Comparison of ENCODE assay signal across 8 mouse cellular contexts in genomic region chr7:132316101-132317035, GRCm38 (mm10). TPM values are rescaled to one million over a fixed set of nuclear protein-coding genes. Genes with fewer than 3 reads are reported as not detected.
DNase-seq lines count a peak whose midpoint lies in the region; ATAC-seq lines count a peak whose summit lies in the region.

No protein-coding gene starts in this region.

- peak; percentile 75 for ATAC-seq in CD4-positive, CD25-positive, alpha-beta regulatory T cell, adult 4 months
- ATAC-seq in forebrain, embryonic 11.5 days (replicated peaks; ENCODE audit: low FRiP score), result peak; percentile 83
- peak; percentile 74 for ATAC-seq in heart, embryonic 15.5 days (replicated peaks; ENCODE audit: insufficient number of reproducible peaks, insufficient read depth, low FRiP score, low read depth)
- peak; percentile 47 for ATAC-seq in liver, embryonic 15.5 days (ENCODE audit: insufficient read depth)
- peak; percentile 59 for ATAC-seq in stomach, embryonic 15.5 days (ENCODE audit: insufficient read depth, low FRiP score, low read depth)

- H3K4me2 ChIP-seq in forebrain, embryonic 11.5 days (ENCODE audit: low read depth, low read length, severe bottlenecking), result peak overlapping the region; percentile 97
- H3K4me2 ChIP-seq in heart, embryonic 15.5 days, result peak overlapping the region; percentile 97
- H3K4me2 ChIP-seq in liver, embryonic 15.5 days, result peak overlapping the region; percentile 81
- peak overlapping the region; percentile 93 for H3K4me2 ChIP-seq in stomach, embryonic 15.5 days

- peak; percentile 86 for DNase-seq in forebrain, embryonic 11.5 days (ENCODE audit: low spot score)
- DNase-seq in kidney, postnatal 10 days, result peak; percentile 81
- DNase-seq in neural tube, embryonic 10.5 days (ENCODE audit: extremely low spot score, low spot score), result peak; percentile 83

- H3K9me3 ChIP-seq in forebrain, embryonic 11.5 days (ENCODE audit: control insufficient read depth, low read length), result no peaks in the 10 kb centered on the region
- H3K9me3 ChIP-seq in heart, embryonic 15.5 days (replicated peaks), result no peaks in the 10 kb centered on the region
- no peaks in the 10 kb centered on the region for H3K9me3 ChIP-seq in liver, embryonic 15.5 days (replicated peaks)
- H3K9me3 ChIP-seq in stomach, embryonic 15.5 days, result no peaks in the 10 kb centered on the region

- peak overlapping the region; percentile 83 for H3K27ac ChIP-seq in brown adipose tissue, adult 24 weeks (replicated peaks; ENCODE audit: low read depth, low read length)
- H3K27ac ChIP-seq in forebrain, embryonic 11.5 days (ENCODE audit: low read depth, low read length), result peak overlapping the region; percentile 59
- H3K27ac ChIP-seq in heart, embryonic 15.5 days, result peak overlapping the region; percentile 76
- H3K27ac ChIP-seq in liver, embryonic 15.5 days (replicated peaks), result peak overlapping the region; percentile 71
- peak overlapping the region; percentile 92 for H3K27ac ChIP-seq in stomach, embryonic 15.5 days

- H3K4me1 ChIP-seq in brown adipose tissue, adult 24 weeks (ENCODE audit: control insufficient read depth, insufficient read depth, insufficient read length, low read length), result peaks cover 31% of the 10 kb centered on the region
- 0 out of 2 replicates have a peak, but pooled peaks cover 4% of the 10 kb centered on the region for H3K4me1 ChIP-seq in forebrain, embryonic 11.5 days (replicated peaks; ENCODE audit: control insufficient read depth, insufficient read depth, low read length)
- H3K4me1 ChIP-seq in heart, embryonic 15.5 days (replicated peaks), result peaks cover 19% of the 10 kb centered on the region
- peaks cover 29% of the 10 kb centered on the region for H3K4me1 ChIP-seq in liver, embryonic 15.5 days (replicated peaks)
- peaks cover 23% of the 10 kb centered on the region for H3K4me1 ChIP-seq in stomach, embryonic 15.5 days

- peak overlapping the region; percentile 84 for H3K4me3 ChIP-seq in brown adipose tissue, adult 24 weeks (ENCODE audit: insufficient read depth, low read depth, low read length)
- peak overlapping the region; percentile 62 for H3K4me3 ChIP-seq in forebrain, embryonic 11.5 days (ENCODE audit: low read depth, low read length)
- H3K4me3 ChIP-seq in heart, embryonic 15.5 days, result peak overlapping the region; percentile 83
- H3K4me3 ChIP-seq in liver, embryonic 15.5 days (replicated peaks), result peak overlapping the region; percentile 63
- peak overlapping the region; percentile 82 for H3K4me3 ChIP-seq in stomach, embryonic 15.5 days (replicated peaks)

- H3K36me3 ChIP-seq in forebrain, embryonic 11.5 days (ENCODE audit: control insufficient read depth, insufficient read depth, low read length), result no peaks in the 10 kb centered on the region
- H3K36me3 ChIP-seq in heart, embryonic 15.5 days, result no peaks in the 10 kb centered on the region
- no peaks in the 10 kb centered on the region for H3K36me3 ChIP-seq in liver, embryonic 15.5 days (replicated peaks)
- no peaks in the 10 kb centered on the region for H3K36me3 ChIP-seq in stomach, embryonic 15.5 days

- H3K27me3 ChIP-seq in forebrain, embryonic 11.5 days (ENCODE audit: control insufficient read depth, insufficient read depth, low read length), result no peaks in the 10 kb centered on the region; the same call in 1 of the 2 replicates
- 0 out of 2 replicates have a peak, but pooled peaks cover 4% of the 10 kb centered on the region for H3K27me3 ChIP-seq in heart, embryonic 15.5 days
- peaks cover 49% of the 10 kb centered on the region for H3K27me3 ChIP-seq in liver, embryonic 15.5 days
- H3K27me3 ChIP-seq in stomach, embryonic 15.5 days (replicated peaks), result no peaks in the 10 kb centered on the region

- H3K9ac ChIP-seq in forebrain, embryonic 11.5 days (ENCODE audit: low read length), result peak overlapping the region; percentile 86
- H3K9ac ChIP-seq in heart, embryonic 15.5 days, result peak overlapping the region; percentile 74
- peak overlapping the region; percentile 55 for H3K9ac ChIP-seq in liver, embryonic 15.5 days
- peak overlapping the region; percentile 77 for H3K9ac ChIP-seq in stomach, embryonic 15.5 days

- under 1% methylated on average over 79 of the region's 79 CpGs for WGBS in forebrain, embryonic 11.5 days
- WGBS in heart, embryonic 15.5 days, result under 1% methylated on average over 78 of the region's 79 CpGs
- WGBS in liver, embryonic 15.5 days (ENCODE audit: insufficient replicate concordance), result under 1% methylated on average over 79 of the region's 79 CpGs
- whole genome bisulfite sequencing in stomach, embryonic 15.5 days, result under 1% methylated on average over 73 of the region's 79 CpGs

RNA-seq across cellular contexts. Expression of gene Chst15, which starts 0.7 kb away (rescaled TPM):
- 1 to 10 TPM; 6.0 to 9.2 TPM for polyA plus RNA-seq in CD4-positive, CD25-positive, alpha-beta regulatory T cell, adult 4 months (2017; shearing (Covaris generic))
- 14.7 and 16.0 TPM in 2 replicates for polyA plus RNA-seq in brown adipose tissue, adult 24 weeks (2012; ENCODE audit: insufficient read depth, insufficient read length, missing spikeins)
- polyA plus RNA-seq in forebrain, embryonic 11.5 days (2014; fragmentation: Nextera tagmentation; extraction: Ambion mirVana), result 10.9 and 13.1 TPM in 2 replicates
- polyA plus RNA-seq in heart, embryonic 15.5 days (2015; fragmentation: Nextera tagmentation; extraction: Ambion mirVana), result 4.4 and 6.8 TPM in 2 replicates
- 4.5 and 5.6 TPM in 2 replicates for polyA plus RNA-seq in liver, embryonic 15.5 days (2015; fragmentation: Nextera tagmentation; extraction: Ambion mirVana)
- polyA plus RNA-seq in stomach, embryonic 15.5 days (2015; fragmentation: Nextera tagmentation; extraction: Ambion mirVana), result 26.1 and 27.5 TPM in 2 replicates

Comparison
In these comparisons a context has a peak if more than half of its experiments do, and no peak if none do; other contexts are left out.
1. Peak in every context shown above with its lines: DNase-seq, ATAC-seq, H3K4me3 ChIP-seq and H3K27ac ChIP-seq.